Mouse (Mus musculus): ENCODE measurements at regions not wholly inside any gene's neighbourhood (a gene's known extent, or its start where the extent isn't known, plus 50 kb on each side); places are given as distances from the start of the nearest gene placed in this dataset.

GRCm38 (mm10) chr1:89288921-89289320 is 165.7 kb upstream of the Agap1 start:
- no peak for DNase-seq (ENCODE audit: low spot score)

GRCm38 (mm10) chr1:89296691-89297090 is 157.9 kb upstream of the Agap1 start:
- no peak for DNase-seq (ENCODE audit: low spot score)

DNA sequence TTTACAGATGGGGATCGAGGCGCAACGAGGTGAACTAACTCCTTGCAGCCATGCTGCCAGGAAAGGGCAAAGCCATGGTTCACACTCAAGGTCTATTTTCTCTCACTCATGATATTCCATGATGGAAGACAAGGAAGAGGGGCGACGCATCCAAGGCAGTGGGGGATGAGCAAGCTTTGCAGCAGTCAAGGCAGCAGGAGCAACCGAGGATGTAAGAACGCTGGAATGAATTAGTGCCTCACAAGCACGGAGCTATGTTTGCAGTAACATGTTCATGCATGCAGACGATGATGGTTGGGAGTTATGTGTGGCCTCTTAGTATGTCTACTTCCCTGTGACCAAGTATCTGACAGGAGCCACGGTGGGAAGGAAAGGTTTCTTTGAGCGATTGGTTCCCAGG is 156.8 kb upstream of the Agap1 start:
- no peak for DNase-seq (ENCODE audit: low spot score)

DNA sequence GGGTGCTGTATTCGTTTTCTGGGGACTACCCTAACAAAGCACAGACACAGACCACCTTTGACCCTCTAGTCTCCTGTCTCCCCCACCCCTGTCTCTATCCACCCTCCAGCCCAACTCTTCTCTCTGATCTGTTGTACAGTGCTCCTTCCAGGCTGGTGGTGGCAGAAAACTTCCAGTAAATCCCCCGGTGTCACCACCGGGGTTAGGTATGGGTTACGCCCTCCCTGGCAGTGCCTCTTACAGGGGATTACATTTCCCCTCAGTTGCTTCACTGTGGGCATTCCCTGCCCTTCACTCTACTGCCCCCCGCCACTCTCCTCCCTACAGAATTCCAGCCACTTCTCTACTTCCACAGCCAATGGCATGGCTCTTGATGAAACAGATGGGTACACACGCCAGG is 153.5 kb upstream of the Agap1 start:
- no peak for DNase-seq (ENCODE audit: low spot score)

GRCm38 (mm10) chr1:89302368-89302951 is 152.1 kb upstream of the Agap1 start:
- no peak for DNase-seq (ENCODE audit: low spot score)

DNA sequence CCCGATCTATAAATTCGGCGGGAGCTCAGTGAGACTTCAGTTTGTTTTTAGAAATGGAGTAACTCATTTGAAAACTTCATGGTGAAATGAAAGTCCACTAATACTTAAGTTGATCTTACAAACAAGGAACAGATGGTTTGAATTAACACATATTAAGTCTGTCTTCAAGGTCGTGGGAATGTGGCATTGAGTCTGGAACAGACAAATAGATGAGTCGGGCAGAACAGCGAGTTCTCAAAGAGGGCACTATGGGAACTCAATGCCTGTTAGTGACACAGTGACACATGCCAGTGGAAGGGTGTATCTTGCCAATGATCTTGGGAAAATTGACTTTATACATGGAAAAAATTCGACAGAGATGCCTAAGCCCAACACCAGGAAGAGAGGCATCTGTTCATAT is 149.4 kb upstream of the Agap1 start:
- DNase-seq (ENCODE audit: low spot score) = no peak

DNA sequence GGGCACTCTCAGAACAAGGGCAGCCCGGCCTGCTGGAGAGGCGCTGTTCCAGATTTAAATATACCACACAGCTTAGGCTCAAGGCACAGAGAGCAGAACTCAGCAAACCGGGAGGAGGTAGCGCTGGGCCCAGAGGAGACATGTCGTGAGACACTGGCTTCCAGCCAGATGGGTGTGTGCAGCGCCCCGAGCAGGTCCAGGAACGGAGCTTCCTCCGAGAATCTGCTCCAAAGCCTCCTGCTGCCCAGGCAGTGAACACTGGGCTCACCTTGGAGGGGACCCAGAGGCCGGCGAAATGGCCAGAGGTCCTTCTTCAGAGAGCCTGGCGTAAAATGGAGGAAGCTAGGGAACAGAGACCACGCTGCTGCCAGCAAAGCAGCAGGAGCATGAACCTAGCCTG is 145.8 kb upstream of the Agap1 start:
- DNase-seq (ENCODE audit: low spot score) = no peak

GRCm38 (mm10) chr1:89313064-89313463 is 141.5 kb upstream of the Agap1 start:
- no peak for DNase-seq (ENCODE audit: low spot score)

- no peak for DNase-seq (ENCODE audit: low spot score)
These were observed 136.7 kb upstream of the Agap1 start for GRCm38 (mm10) chr1:89317897-89318296.

GRCm38 (mm10) chr1:89318663-89319062 is 135.9 kb upstream of the Agap1 start:
- no peak for DNase-seq (ENCODE audit: low spot score)

DNA sequence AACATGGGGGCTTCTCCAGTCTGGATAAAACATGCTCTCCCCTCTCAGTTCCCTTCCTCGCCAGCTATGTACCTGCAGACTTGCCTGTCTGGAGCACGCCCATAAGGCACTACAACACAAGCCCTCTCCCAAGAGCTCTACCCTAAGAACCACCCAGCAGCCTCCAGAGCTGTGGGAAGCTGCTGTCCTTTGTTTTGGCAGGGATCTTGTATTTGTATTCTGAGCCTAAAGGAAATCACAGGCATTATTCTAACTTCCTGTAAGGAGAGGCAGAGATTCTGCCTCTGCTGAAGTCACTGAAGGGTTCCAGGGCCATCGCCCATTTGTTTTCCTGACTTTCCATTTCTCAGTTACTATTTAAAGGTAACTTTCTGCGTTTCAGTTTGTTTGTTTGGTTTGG is 132.0 kb upstream of the Agap1 start:
- DNase-seq (ENCODE audit: low spot score) = no peak

- DNase-seq (ENCODE audit: low spot score) = peak; percentile 33
These were observed 131.5 kb upstream of the Agap1 start for GRCm38 (mm10) chr1:89323091-89323490.

GRCm38 (mm10) chr1:89331352-89331751 is 123.3 kb upstream of the Agap1 start:
- no peak for DNase-seq (ENCODE audit: low spot score)

- DNase-seq (ENCODE audit: low spot score) = no peak
These were observed 121.9 kb upstream of the Agap1 start for GRCm38 (mm10) chr1:89332676-89333075.

GRCm38 (mm10) chr1:89337861-89338260 is 116.7 kb upstream of the Agap1 start:
- DNase-seq (ENCODE audit: low spot score) = no peak

DNA sequence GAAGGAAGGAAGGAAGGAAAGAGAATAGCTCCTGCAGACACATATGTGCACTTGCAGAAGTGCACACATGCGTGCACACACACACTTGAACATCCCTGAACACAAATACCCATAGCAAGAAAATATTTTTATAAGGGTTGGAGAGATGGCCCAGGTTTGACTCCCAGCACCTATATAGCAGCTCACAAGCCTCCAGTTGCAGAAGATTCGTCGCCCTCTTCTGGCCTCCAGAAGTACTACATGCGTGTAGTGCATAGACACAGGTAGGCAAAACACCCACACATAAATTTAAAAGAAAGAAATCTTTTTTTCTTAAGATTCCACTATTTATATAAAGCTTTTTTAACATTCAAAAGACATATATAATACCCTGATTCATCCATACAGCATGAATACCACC is 111.8 kb upstream of the Agap1 start:
- DNase-seq (ENCODE audit: low spot score) = no peak

GRCm38 (mm10) chr1:89344546-89344945 is 110.1 kb upstream of the Agap1 start:
- DNase-seq (ENCODE audit: low spot score) = no peak

GRCm38 (mm10) chr1:89347341-89347740 is 107.3 kb upstream of the Agap1 start:
- no peak for DNase-seq (ENCODE audit: low spot score)

DNA sequence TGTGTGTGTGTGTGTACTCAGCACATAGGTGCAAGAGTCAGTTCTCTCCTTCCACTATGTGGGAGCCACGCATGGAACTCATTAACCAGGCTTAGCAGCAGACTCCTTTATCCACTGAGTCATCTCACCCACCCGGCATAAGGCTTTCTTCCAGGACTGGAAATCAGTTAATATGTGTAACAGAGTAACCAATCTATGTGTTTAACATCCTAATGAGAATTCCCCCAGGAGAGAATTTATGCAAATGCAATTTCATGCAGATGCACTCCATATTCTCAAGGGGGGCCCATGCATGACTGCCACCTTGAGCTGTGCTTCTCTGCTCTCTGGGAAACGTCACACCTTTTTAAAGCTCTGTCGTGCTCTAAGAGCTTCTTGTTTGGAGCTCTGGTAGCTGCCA is 101.7 kb upstream of the Agap1 start:
- DNase-seq (ENCODE audit: low spot score) = no peak

GRCm38 (mm10) chr1:89359257-89359656 is 95.3 kb upstream of the Agap1 start:
- DNase-seq (ENCODE audit: low spot score) = no peak

GRCm38 (mm10) chr1:89364547-89365305 is 89.9 kb upstream of the Agap1 start:
- DNase-seq (ENCODE audit: low spot score) = no peak

DNA sequence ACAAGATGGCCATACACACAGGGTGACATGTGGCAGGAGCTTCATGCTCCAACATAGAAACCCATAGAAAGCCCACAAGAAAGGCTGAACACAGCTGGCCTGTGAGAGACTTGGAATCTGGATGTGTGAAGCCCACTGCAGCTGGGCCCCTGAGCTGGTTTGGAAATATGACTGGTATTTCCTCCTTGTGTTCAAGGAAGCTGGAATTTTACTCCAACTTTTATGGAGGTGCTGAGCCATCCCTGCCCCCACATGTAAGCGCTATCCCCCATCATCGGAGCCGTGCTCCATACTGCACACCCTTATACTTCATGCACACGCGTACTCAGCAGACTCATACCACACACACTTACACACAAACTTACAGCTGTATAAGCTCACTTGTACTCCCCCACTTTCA is 87.7 kb upstream of the Agap1 start:
- DNase-seq (ENCODE audit: low spot score) = no peak

- DNase-seq (ENCODE audit: low spot score) = no peak
These were observed 80.8 kb upstream of the Agap1 start for GRCm38 (mm10) chr1:89373806-89374205.

DNA sequence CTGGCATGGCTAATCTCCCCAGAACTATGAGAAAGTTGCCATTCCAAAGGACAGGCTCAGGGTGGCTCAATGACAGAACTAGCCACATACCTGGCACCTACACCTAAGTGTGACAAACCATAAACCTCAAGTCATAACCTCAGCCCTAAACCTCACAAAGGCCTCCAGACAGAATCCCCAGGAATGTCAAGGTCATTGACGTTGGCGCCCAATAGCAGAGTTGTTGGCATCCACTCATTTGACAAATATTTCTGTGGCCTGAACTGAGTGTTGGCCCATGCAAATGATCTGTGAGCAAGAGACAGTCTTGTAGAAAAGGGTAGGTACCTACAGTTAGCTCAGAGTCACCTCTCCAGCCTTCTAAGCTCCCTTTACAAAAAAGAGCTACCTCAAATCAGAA is 80.3 kb upstream of the Agap1 start:
- DNase-seq (ENCODE audit: low spot score) = no peak

Data from testis, postnatal 14 days (tissue).